Mouse (Mus musculus) cerebellum, adult 11-12 months (tissue): ENCODE measurements around the gene Os9.
"Not testable (repeated sequence)": the region's sequence is repeated elsewhere in the genome, so short reads cannot be mapped to it uniquely, and the experiment has no call there.

Experiments used
- DNase-seq: peaks from one replicate; pipeline ENCODE4 v3.0.0; 2022

Os9 gene

GRCm38 (mm10) chr10:127144536-127144935 is 23.6 kb upstream of the Os9 start:
- no peak for DNase-seq

- peak; percentile 28 for DNase-seq
These were observed 22.3 kb upstream of the Os9 start for GRCm38 (mm10) chr10:127143228-127143627.

DNA sequence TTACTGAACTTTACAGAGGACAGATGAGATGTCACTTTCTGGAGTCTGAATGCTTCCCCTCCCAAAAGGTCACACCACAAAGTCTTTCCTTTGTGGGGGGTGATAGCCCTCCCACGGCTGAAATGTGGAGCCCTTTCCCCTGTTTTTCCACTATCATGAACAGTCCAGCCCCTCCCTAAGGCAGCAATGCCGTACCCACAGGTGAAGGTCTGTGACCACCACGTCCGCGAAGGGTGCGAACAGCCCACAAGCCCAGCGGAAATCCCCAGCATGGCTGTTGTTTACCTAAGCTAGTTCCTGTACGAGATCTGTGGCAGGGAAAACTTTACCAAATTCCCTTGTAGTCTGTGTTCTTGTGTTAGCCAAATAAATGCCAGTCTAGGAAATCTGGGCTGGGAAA is 20.6 kb upstream of the Os9 start:
- DNase-seq, result no peak

DNA sequence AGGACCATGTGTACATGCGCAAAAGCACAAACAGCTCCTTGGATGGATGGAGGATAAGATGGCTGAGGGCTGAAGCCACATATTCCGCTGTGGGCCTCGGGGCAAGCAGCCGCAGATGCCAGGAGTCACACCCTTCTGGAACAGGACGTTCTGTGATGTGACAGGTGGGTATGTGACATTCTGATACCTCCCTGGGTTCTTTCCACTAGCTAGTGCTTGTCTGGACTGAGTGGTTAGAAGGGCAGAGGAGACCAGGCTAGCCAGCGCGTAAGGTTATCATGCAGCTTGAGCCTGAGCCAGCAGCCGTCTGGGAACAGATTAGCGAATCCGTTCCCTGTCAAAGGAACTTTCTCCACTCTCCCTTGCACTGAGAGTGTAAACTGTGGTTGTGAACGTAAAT is 20.0 kb upstream of the Os9 start:
- DNase-seq, result no peak

DNA sequence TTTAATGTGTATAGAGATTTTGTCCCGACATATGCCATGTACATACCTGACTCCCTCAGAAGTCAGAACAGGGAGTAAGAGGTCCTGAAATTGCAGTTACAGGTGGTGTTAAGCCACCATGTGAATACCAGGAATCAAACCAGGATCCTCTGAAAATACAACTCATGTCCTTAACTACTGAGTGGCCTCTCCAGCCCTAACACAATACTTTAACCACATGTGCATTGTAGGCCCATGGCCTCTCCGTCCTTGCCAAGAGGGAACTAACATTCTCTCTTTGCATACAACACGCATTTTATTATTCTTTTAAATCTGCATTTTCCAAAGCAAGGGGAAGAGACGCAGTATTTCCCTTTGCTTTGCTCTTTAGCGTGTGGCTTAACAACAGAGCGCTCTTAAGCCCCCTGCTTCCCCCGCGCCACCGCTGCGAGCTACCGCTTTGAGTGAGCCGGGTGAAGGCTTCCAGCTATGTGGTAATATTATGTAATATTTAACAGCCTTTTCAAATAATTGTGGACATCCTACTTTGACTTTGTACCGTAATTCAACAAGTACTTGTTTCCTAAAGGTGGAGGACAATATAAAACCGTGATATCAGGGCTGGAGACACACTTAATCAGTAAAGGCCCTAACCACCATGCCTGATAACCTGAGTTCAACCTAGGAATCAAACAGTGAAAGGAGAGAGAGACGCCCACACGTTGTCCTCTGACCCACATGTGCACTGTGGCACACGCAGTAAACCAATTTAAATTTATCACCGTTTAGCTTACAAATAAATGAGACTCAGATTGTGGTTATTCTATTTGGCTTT is 17.6 kb upstream of the Os9 start:
- DNase-seq, result no peak

DNA sequence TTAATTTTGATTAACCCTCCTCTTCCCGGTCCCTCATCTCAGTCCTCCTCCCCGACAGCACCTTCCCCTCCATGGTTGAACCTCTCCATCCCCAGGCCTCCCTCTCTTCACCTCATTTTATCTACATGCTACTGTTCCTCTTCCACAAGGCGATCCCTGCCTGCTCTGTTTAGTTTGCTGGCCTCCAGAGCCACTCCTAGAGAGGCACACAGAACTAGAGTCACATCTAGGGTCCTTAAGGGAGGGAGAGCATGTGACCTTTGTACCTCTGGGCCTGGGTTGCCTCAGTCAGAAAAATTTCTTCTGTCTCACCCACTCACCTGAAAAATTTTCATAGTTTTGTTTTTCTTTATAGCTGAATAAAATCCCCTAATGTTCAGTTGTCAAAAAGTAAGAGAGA is 17.0 kb upstream of the Os9 start:
- no peak for DNase-seq

- DNase-seq, result no peak
These were observed 15.6 kb upstream of the Os9 start for GRCm38 (mm10) chr10:127136510-127136909.

GRCm38 (mm10) chr10:127135118-127135836 is 14.3 kb upstream of the Os9 start:
- DNase-seq, result no peak

DNA sequence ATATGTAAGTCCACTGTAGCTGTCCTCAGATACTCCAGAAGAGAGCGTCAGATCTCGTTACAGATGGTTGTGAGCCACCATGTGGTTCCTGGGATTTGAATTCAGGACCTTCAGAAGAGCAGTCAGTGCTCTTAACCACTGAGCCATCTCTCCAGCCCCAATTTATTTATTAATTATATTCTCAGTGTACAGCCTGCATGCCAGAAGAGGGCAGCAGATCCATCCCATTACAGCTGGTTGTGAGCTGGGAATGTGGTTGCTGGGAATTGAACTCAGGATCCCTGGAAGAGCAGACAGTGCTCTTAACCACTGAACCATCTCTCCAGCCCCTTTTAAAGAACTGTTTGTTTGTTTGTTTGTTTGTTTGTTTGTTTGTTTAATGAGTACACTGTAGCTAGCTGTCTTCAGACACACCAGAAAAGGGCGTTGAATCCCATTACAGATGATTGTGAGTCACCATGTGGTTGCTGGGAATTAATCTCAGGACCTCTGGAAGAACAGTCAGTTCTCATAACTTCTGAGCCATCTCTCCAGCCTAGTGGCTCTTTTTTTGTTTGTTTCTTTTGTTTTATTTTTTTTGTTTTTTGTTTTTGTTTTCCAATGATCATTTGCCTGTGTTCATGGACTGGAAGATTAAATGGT is 13.6 kb upstream of the Os9 start:
- DNase-seq, result not testable (repeated sequence)

DNA sequence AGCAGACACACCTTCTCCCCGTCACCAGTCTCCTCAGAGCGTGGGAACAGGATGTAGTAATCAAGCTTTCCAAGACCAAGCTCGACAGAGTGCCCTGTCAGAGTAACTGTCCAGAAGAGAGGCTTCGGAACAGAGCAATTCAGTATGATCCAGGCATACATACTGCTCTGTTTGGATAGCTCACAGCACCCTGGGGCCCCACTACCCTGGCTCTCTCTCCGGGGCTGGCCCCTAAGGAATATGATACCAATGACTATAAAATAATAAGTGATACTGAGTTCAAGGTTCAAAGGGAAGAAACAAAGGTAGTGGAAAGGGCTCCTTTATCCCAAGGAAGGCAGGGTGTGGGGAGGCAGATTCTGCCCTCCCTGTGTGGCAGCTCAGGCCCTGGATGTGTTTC is 11.5 kb upstream of the Os9 start:
- DNase-seq, result no peak

- no peak for DNase-seq
These were observed 8.5 kb upstream of the Os9 start for GRCm38 (mm10) chr10:127129431-127129830.

GRCm38 (mm10) chr10:127127711-127128279 is 6.9 kb upstream of the Os9 start:
- DNase-seq, result no peak

- DNase-seq, result no peak
These were observed 5.6 kb upstream of the Os9 start for GRCm38 (mm10) chr10:127126579-127126978.

DNA sequence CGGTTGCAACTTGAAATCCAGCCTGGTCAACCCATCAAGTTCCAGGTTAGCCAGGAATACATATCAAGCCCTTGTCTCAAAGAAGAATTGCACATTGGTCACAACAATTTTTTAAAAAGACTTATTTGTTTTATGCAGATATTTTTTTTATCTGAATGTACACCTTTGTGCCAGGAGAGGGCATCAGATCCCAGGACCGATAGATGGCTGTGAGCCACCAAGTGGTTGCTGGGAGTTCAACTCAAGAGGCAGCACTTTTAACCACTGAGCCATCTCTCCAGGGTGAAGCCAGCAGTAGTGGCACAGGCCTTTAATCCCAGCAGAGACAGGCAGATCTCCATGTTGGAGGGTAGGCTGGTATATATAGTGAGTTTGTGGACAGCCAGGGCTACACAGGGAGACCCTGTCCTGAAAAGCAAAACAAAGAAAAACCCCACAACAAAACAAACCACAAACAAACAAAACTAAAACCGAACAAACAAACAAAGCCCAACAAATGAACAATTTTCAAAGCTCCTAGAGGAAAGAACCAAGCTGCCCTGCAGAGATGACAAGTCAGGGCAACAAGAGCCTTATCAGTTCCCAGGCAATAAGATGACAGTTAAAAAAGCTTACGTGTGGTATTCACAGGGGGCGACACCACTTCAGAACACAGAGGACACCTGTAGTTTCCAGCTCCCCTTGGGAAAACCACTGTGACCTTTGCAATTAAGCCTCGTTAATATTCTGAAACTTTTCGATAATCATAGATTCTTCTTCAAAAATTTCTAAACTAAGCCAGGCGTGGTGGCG is 4.5 kb upstream of the Os9 start:
- DNase-seq, result no peak

- peak; percentile 79 for DNase-seq
These were observed 2.5 kb upstream of the Os9 start for GRCm38 (mm10) chr10:127123436-127123805.

DNA sequence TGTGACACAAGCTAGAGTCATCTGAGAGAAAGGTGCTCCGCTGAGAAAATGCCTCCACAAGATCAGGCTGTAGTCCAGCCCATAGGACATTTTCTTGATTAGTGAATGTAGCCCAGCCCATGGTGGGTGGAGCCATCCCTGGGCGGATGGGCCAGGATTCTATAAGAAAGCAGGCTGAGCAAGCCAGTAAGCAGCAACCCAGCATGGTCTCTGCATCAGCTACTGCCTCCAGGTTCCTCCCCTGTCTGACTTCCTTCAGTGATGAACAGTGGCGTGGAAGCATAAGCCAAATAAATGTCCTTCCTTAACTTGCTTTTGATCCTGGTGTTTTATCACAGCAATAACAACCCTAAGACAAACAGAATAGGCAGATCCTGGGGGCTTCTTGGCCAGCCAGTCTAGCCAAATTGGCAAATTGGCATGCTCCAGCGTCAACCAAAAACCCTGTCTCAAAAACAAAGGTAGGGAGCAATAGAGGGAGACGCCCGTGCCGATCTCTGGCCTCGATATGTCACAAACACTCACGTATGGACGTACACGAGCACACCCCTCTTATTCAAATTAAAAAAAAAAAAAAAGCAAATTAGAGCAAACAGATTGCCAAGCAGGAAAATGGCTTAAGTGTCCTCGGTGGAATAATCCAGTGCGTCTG is 2.0 kb upstream of the Os9 start:
- peak; percentile 75 for DNase-seq

DNA sequence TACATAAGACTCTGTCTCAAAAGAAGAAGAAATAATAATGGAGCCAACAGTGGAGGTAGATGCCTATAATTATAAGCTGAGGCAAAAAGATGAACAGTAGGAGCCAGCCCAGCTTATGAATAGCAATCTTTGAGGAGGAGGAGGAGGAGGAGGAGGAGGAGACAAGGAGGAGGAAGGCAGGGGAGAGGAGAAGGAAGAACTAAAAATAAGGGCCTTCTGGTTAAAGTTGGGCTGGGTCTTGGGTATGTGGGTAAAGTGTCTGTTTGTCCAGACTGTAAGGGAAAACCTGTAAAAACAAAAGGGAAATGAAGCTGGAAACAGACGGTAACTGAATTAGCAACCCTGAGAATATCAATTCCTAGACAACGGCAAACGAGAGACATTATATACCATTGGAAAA is 1.1 kb upstream of the Os9 start:
- DNase-seq, result no peak

GRCm38 (mm10) chr10:127120301-127121065 is 448 bp downstream of the Os9 start:
- DNase-seq, result no peak

GRCm38 (mm10) chr10:127119229-127119628 is 1.7 kb downstream of the Os9 start:
- peak; percentile 28 for DNase-seq

DNA sequence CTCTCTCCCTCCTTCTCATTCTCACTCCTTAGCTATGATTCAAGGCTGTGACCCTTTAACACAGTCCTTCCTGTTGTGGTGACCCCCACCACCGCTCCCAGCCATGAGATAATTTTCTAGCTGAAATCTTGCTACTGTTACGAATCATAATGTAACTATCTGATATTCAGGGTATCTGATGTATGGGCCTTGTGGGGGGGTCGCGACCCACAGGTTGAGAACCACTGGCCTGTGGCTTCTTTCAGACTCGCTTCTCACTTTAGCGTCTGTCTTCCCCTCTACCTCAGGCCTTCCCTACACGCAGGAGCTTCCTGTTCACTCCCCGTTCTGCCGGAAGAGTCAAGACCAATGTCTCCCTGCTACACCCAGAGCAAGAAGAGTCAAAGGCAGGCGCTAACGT is 2.5 kb downstream of the Os9 start:
- no peak for DNase-seq

GRCm38 (mm10) chr10:127115068-127115467 is 5.9 kb downstream of the Os9 start:
- no peak for DNase-seq
